Mouse (Mus musculus) thymus, postnatal 36 days (tissue): ENCODE measurements around the gene Itgad.
"Not testable (repeated sequence)": the region's sequence is repeated elsewhere in the genome, so short reads cannot be mapped to it uniquely, and the experiment has no call there.

Experiments
- DNase-seq, 2 experiments: peaks; one replicate each; pipeline ENCODE4 v3.0.0; 2022; ENCODE audit warnings: mixed read lengths in 2 of 2

Gene Itgad

DNA sequence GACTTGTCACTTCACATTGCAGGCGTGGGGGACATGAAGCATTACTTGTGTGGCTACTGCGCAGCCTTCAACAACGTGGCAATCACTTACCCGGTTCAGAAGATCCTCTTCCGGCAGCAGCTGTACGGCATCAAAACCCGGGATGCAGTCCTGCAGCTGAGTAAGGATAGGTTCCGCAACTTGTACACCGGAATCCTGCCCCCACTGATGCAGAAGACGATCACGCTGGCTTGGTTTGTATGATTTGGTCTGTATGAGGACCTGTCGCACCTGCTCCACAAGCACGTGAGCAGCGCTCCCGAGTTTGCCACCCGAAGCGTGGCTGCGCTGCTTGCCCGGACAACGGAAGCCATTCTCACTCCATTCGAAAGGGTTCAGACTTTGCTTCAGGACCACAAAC lies at the start of gene Itgad:
Itgad (plus strand) TSS at position 301 of the 400 bp plus-strand sequence.
- no peak for DNase-seq

GRCm38 (mm10) chr7:128105246-128105645 lies 48.9 kb upstream of the Itgad start:
- no peak for DNase-seq

GRCm38 (mm10) chr7:128107462-128107861 lies 46.7 kb upstream of the Itgad start:
- DNase-seq: no peak

- DNase-seq: no peak
These were observed 43.9 kb upstream of the Itgad start for GRCm38 (mm10) chr7:128110314-128110713.

GRCm38 (mm10) chr7:128112131-128112530 lies 42.0 kb upstream of the Itgad start:
- no peak for DNase-seq

GRCm38 (mm10) chr7:128114371-128115105 lies 39.6 kb upstream of the Itgad start:
- no peak for DNase-seq

GRCm38 (mm10) chr7:128115211-128115958 lies 38.8 kb upstream of the Itgad start:
- no peak for DNase-seq

DNA sequence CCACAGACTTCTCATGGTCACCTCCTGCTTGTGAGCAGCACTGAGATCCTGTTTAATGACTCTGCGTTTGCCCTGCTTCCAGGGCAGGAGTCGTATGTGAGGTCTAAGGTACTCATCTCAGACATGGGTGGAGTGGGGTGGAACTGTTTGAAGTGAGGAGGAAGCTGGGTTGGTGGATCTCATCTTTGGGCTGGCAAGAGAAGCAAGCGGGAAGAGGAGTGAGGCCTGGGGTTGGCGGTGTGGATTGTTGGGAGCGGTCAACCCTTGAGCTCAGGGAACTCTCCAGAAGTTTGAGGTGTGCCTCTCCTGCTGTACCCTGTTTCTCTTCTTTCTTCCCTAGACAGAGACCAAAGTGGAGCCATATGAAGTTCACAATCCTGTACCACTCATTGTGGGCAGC lies 37.8 kb upstream of the Itgad start:
- DNase-seq: no peak

DNA sequence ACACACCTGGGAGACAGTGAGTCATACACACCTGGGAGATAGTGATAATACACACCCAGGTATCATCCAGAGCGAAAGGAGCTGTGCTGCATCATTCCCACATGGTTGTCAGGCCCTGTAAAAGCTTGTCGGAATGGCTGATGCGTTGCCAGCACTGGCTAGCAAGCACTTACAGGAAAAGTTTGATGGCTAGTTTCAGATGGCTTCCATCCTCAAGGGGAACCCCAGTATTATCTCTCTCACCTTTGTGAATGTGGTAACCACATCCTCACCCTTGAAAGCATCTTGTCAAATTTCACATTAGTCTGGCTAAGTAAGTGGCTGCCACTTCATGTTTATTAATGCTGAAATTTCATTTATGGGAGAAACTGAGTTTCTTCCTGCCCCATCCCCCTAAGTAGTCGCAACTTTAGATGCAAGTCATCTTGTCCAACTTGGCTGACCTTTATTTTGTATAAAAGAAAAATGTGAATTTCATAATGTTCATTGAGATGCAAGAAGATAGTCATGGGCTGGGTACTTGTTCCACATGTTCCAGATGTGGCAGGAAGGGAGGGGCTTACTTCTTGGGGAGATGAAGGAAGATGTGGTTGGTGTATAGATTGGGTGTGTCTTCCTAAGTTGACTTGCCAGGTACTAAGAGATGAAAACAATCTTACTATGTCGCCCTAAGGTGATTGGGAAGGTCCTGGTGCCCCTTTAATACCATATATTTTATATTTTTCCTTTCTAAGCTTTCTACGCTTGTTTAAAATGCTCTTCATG lies 34.3 kb upstream of the Itgad start:
- no peak for DNase-seq

GRCm38 (mm10) chr7:128128741-128129720 lies 25.1 kb upstream of the Itgad start, which contains the start of gene Itgax:
Itgax (plus strand) TSS chr7:128129547.
- DNase-seq: no peak

DNA sequence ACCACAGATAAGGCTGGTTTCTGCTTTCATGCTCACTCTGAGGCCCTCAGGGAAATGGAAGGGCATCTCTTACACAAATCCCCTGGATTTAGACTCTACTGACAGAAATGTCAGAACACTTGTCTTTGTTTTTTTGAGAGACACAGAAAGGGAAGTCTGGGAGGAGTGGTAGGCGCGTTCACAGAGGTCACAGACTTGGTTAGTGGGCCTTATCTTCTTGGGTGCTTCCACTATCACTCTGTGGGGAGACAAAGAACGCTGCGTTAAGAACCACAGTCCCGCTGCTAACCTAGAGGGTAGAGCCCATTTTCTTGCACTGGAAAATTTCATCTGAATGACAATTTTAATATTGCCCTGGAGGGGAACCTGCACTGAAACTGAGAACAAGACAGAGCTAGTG lies 22.0 kb upstream of the Itgad start:
- DNase-seq: no peak

DNA sequence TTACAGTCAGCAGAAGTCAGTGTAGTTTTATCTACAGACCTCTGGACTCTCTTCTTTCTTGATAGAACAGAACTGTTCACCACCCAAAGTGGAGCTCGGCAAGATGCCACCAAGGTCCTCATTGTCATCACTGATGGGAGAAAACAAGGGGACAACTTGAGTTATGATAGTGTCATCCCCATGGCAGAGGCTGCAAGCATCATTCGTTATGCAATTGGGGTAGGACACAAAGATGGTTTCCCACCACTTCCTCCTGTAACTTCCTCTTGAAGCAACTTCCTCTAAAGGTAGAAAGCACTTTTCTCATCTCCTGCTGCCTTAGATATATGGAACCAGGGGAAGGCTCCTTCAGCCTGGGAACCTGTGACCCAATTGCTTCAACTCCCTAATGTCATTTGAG lies 20.6 kb upstream of the Itgad start:
- DNase-seq: no peak

DNA sequence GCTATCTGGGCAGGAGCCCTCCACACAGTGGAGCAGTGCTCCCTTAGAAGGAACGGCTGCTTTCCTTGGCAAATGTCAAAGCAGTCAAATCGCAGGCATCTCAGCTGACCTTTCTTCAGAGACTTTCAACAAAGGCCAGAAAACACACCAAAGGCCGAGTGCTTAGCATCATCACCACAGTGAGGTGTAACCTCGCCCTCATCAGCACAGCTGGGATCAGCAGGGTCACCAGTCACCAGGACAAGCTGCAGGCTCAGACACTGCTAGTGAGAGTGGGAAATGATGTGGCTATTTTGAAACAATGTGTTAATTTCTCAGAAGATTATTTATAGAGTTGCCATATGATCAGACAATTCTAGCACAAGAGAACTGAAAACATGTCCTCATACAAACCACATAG lies 17.2 kb upstream of the Itgad start:
- no peak for DNase-seq

GRCm38 (mm10) chr7:128139611-128140010 lies 14.6 kb upstream of the Itgad start:
- DNase-seq: no peak

DNA sequence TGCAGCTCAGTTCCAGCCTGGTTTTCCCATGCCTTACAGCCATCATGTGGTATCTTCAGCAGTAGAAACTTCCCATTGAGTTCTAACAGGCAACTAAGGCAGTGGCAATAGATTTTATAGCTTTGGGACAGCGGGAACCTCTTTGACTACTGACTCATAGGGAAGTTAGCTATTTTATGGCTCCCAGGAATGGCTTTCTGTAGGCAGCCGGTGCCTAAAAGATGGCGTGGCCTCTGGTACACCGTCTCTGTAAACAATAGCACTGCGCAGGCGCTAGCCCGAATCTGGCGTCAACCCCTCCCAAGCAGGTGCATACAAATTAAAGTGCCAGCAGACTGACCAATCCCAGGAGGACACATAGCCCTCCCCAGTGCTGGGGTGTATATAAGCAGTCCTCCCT lies 3.2 kb upstream of the Itgad start:
- DNase-seq: no peak

GRCm38 (mm10) chr7:128154924-128155323 lies 748 bp downstream of the Itgad start:
- DNase-seq: no peak

DNA sequence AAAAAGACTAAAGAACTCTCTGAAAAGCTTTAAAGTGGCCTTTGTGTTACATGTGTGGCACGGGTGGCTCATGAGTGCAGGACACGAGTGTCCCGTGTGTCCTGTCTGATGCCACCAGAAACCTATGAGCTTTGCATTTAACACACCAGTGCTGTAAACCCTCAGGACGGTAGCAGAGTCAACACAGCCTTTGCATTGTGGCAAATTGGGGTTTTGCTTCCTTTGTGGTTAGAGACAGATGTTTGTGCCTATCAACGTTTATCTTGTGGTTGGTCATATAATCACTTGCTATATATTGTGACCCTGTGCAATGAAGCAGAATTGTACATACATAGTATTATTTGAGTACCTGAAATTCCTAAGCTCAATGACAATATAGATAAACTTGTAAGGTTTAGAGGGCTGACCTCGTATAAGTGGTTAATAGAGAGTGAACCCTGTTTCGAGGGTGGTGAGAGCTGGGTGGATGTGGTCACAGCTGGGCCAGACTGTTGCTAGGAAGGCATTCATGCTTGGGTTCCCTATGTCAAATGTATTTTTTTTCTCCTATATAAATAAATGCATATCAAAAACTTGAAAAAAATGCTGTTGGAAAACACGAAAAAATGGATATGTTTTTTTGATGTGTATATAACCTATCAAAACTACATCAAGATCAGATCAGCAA lies 4.6 kb downstream of the Itgad start:
- DNase-seq: not testable (repeated sequence)

DNA sequence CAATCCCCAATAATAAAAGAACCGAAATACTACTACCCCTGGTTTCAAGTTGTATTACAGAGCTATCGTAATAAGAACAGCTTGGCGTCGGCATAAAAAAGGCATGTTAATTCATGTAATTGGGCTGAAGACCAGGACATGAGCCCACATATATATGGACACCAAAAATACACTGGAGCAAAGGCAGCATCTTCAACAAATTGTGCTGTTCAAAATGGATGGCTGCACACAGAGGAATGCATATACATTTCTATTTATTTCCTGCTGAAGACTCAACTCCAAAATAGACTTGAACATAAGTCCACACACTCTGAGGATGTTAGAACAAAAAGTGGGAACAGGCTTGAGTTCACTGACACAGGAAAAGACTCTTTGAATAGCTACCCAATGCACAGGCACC lies 9.8 kb downstream of the Itgad start:
- no peak for DNase-seq

- DNase-seq: no peak
These were observed 12.2 kb downstream of the Itgad start for GRCm38 (mm10) chr7:128166391-128166790.

DNA sequence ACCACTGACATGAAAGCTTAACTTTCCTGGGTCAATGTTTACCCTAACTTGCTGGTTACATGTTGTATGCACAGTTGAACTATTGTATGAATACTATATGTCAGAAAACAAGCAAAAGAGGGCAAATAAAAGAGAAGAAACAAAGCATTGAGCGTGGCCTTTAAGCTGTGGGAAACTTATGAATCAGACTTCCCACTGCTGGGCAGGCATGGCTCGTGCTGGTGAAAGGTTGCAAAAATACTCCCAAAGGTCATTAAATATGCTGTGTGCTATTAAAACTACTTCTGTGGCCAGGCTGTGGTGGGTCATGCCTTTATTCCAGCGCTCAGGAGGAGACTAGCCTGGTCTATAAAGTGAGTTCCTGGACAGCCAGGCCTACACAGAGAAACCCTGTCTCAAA lies 15.8 kb downstream of the Itgad start:
- no peak for DNase-seq

GRCm38 (mm10) chr7:128178385-128178784 lies 24.2 kb downstream of the Itgad start:
- DNase-seq: no peak

GRCm38 (mm10) chr7:128180126-128180525 lies 25.9 kb downstream of the Itgad start:
- DNase-seq: peak; percentile 32 to 47
